Mouse (Mus musculus): ENCODE measurements around the gene Uhrf1. TPM values are rescaled to one million over a fixed set of nuclear protein-coding genes. Genes with fewer than 3 reads are reported as not detected.

Uhrf1 gene
- polyA plus RNA-seq, 1 experiment from 2014 or later: 321 TPM

- Histone ChIP-seq H3K27me3 (ENCODE audit: low read depth, poor library complexity, severe bottlenecking) (no peaks in the 10 kb centered on the region), H3K36me3 (peaks cover 11% of the 10 kb centered on the region), H3K4me3 (no peak overlapping the region), H3K27ac (replicated peaks) (no peak overlapping the region), H3K4me1 (peaks cover 21% of the 10 kb centered on the region), H3K9me3 (replicated peaks) (no peaks in the 10 kb centered on the region)
- 81% methylated on average over 3 of the region's 3 CpGs for WGBS
- no peak for DNase-seq (ENCODE audit: low spot score)
These were observed 40.3 kb downstream of the Uhrf1 start for GRCm38 (mm10) chr17:56343466-56343865.

- Histone ChIP-seq H3K27ac (replicated peaks) (no peak overlapping the region), H3K9me3 (replicated peaks) (no peaks in the 10 kb centered on the region), H3K36me3 (peaks cover 9% of the 10 kb centered on the region), H3K4me1 (peaks cover 21% of the 10 kb centered on the region), H3K4me3 (no peak overlapping the region), H3K27me3 (ENCODE audit: low read depth, poor library complexity, severe bottlenecking) (no peaks in the 10 kb centered on the region)
- DNase-seq (ENCODE audit: low spot score): no peak
- 79% methylated on average over 2 of the region's 2 CpGs for WGBS
These were observed 42.2 kb downstream of the Uhrf1 start for GRCm38 (mm10) chr17:56345364-56345763.

- 79% methylated on average over 4 of the region's 4 CpGs for WGBS
These were observed 45.0 kb downstream of the Uhrf1 start for GRCm38 (mm10) chr17:56348128-56348527.

GRCm38 (mm10) chr17:56348586-56348985 lies 45.5 kb downstream of the Uhrf1 start:
- peaks cover 33% of the 10 kb centered on the region for H3K36me3 ChIP-seq
- H3K27ac ChIP-seq (replicated peaks): no peak overlapping the region
- no peaks in the 10 kb centered on the region for H3K9me3 ChIP-seq (replicated peaks)
- DNase-seq (ENCODE audit: low spot score): no peak
- H3K27me3 ChIP-seq (ENCODE audit: low read depth, poor library complexity, severe bottlenecking): no peaks in the 10 kb centered on the region
- peaks cover 6% of the 10 kb centered on the region for H3K4me1 ChIP-seq
- no peak overlapping the region for H3K4me3 ChIP-seq

More at GRCm38 (mm10) chr17:56348128-56348527, 45.0 kb downstream of the Uhrf1 start:
- Histone ChIP-seq H3K4me3 (no peak overlapping the region), H3K27me3 (ENCODE audit: low read depth, poor library complexity, severe bottlenecking) (no peaks in the 10 kb centered on the region), H3K9me3 (replicated peaks) (no peaks in the 10 kb centered on the region), H3K36me3 (peaks cover 28% of the 10 kb centered on the region), H3K27ac (replicated peaks) (no peak overlapping the region), H3K4me1 (peaks cover 10% of the 10 kb centered on the region)
- DNase-seq (ENCODE audit: low spot score): no peak

GRCm38 (mm10) chr17:56350694-56351093 lies 47.6 kb downstream of the Uhrf1 start:
- Histone ChIP-seq H3K27me3 (ENCODE audit: low read depth, poor library complexity, severe bottlenecking) (no peaks in the 10 kb centered on the region), H3K27ac (replicated peaks) (no peak overlapping the region), H3K4me1 (peaks cover 4% of the 10 kb centered on the region), H3K9me3 (replicated peaks) (no peaks in the 10 kb centered on the region), H3K36me3 (peaks cover 46% of the 10 kb centered on the region), H3K4me3 (no peak overlapping the region)
- DNase-seq (ENCODE audit: low spot score): peak; percentile 68
- WGBS: 38% methylated on average over 2 of the region's 2 CpGs

- 0 out of 2 replicates have a peak, but pooled peaks cover 4% of the 10 kb centered on the region for H3K4me1 ChIP-seq
- DNase-seq (ENCODE audit: low spot score): peak; percentile 66
- H3K36me3 ChIP-seq: peaks cover 100% of the 10 kb centered on the region
- no peak overlapping the region for H3K4me3 ChIP-seq
- no peaks in the 10 kb centered on the region for H3K9me3 ChIP-seq (replicated peaks)
- H3K27ac ChIP-seq (replicated peaks): no peak overlapping the region
- WGBS: 76% methylated on average over 9 of the region's 9 CpGs
- H3K27me3 ChIP-seq (ENCODE audit: low read depth, poor library complexity, severe bottlenecking): no peaks in the 10 kb centered on the region
These were observed 54.1 kb downstream of the Uhrf1 start for GRCm38 (mm10) chr17:56356921-56357885.

GRCm38 (mm10) chr17:56359183-56359725 lies 56.1 kb downstream of the Uhrf1 start:
- Histone ChIP-seq H3K9me3 (replicated peaks) (no peaks in the 10 kb centered on the region), H3K27me3 (ENCODE audit: low read depth, poor library complexity, severe bottlenecking) (no peaks in the 10 kb centered on the region), H3K4me3 (no peak overlapping the region), H3K27ac (replicated peaks) (no peak overlapping the region), H3K36me3 (peaks cover 100% of the 10 kb centered on the region), H3K4me1 (0 out of 2 replicates have a peak, but pooled peaks cover 4% of the 10 kb centered on the region)
- 87% methylated on average over 3 of the region's 3 CpGs for WGBS
- no peak for DNase-seq (ENCODE audit: low spot score)

- no peak overlapping the region for H3K27ac ChIP-seq (replicated peaks)
- DNase-seq (ENCODE audit: low spot score): no peak
- no peak overlapping the region for H3K4me3 ChIP-seq
- H3K9me3 ChIP-seq (replicated peaks): no peaks in the 10 kb centered on the region
- H3K36me3 ChIP-seq: peaks cover 95% of the 10 kb centered on the region
- no peaks in the 10 kb centered on the region for H3K27me3 ChIP-seq (ENCODE audit: low read depth, poor library complexity, severe bottlenecking)
- 77% methylated on average over 1 of the region's 1 CpGs for WGBS
- H3K4me1 ChIP-seq: 0 out of 2 replicates have a peak, but pooled peaks cover 4% of the 10 kb centered on the region
These were observed 56.7 kb downstream of the Uhrf1 start for GRCm38 (mm10) chr17:56359864-56360263.

- 77% methylated on average over 8 of the region's 8 CpGs for WGBS
- no peak for DNase-seq (ENCODE audit: low spot score)
- H3K27ac ChIP-seq (replicated peaks): no peak overlapping the region
- H3K4me1 ChIP-seq: 0 out of 2 replicates have a peak, but pooled peaks cover 4% of the 10 kb centered on the region
- H3K36me3 ChIP-seq: peaks cover 95% of the 10 kb centered on the region
- no peaks in the 10 kb centered on the region for H3K9me3 ChIP-seq (replicated peaks)
- H3K4me3 ChIP-seq: no peak overlapping the region
- no peaks in the 10 kb centered on the region for H3K27me3 ChIP-seq (ENCODE audit: low read depth, poor library complexity, severe bottlenecking)
These were observed 57.3 kb downstream of the Uhrf1 start for GRCm38 (mm10) chr17:56360451-56360850.

GRCm38 (mm10) chr17:56361542-56361941 lies 58.4 kb downstream of the Uhrf1 start:
- 96% methylated on average over 2 of the region's 2 CpGs for WGBS
- H3K4me3 ChIP-seq: no peak overlapping the region
- H3K4me1 ChIP-seq: 0 out of 2 replicates have a peak, but pooled peaks cover 4% of the 10 kb centered on the region
- DNase-seq (ENCODE audit: low spot score): no peak
- H3K27me3 ChIP-seq (ENCODE audit: low read depth, poor library complexity, severe bottlenecking): no peaks in the 10 kb centered on the region
- no peaks in the 10 kb centered on the region for H3K9me3 ChIP-seq (replicated peaks)
- peaks cover 93% of the 10 kb centered on the region for H3K36me3 ChIP-seq
- no peak overlapping the region for H3K27ac ChIP-seq (replicated peaks)

GRCm38 (mm10) chr17:56365791-56366673 lies 62.9 kb downstream of the Uhrf1 start:
- Histone ChIP-seq H3K27ac (replicated peaks) (no peak overlapping the region), H3K4me3 (no peak overlapping the region), H3K36me3 (peaks cover 88% of the 10 kb centered on the region), H3K4me1 (no peaks in the 10 kb centered on the region), H3K9me3 (replicated peaks) (no peaks in the 10 kb centered on the region), H3K27me3 (ENCODE audit: low read depth, poor library complexity, severe bottlenecking) (no peaks in the 10 kb centered on the region)
- DNase-seq (ENCODE audit: low spot score): no peak
- 95% methylated on average over 7 of the region's 7 CpGs for WGBS

- peaks cover 88% of the 10 kb centered on the region for H3K36me3 ChIP-seq
- H3K4me1 ChIP-seq: no peaks in the 10 kb centered on the region
- no peaks in the 10 kb centered on the region for H3K27me3 ChIP-seq (ENCODE audit: low read depth, poor library complexity, severe bottlenecking)
- H3K4me3 ChIP-seq: no peak overlapping the region
- 95% methylated on average over 6 of the region's 6 CpGs for WGBS
- H3K27ac ChIP-seq (replicated peaks): no peak overlapping the region
- no peak for DNase-seq (ENCODE audit: low spot score)
- H3K9me3 ChIP-seq (replicated peaks): no peaks in the 10 kb centered on the region
These were observed 65.2 kb downstream of the Uhrf1 start for GRCm38 (mm10) chr17:56368291-56368790.
